Mouse (Mus musculus): Measurements from ENCODE around the gene Gm49711. TPM values are rescaled to one million over a fixed set of nuclear protein-coding genes. Genes with fewer than 3 reads are reported as not detected.
A peak's percentile ranks its signal among the peaks of the same experiment; 100 is the strongest.

Gm49711 gene
- polyA plus RNA-seq, 1 experiment from 2014 or later, result 1.3 TPM

DNA sequence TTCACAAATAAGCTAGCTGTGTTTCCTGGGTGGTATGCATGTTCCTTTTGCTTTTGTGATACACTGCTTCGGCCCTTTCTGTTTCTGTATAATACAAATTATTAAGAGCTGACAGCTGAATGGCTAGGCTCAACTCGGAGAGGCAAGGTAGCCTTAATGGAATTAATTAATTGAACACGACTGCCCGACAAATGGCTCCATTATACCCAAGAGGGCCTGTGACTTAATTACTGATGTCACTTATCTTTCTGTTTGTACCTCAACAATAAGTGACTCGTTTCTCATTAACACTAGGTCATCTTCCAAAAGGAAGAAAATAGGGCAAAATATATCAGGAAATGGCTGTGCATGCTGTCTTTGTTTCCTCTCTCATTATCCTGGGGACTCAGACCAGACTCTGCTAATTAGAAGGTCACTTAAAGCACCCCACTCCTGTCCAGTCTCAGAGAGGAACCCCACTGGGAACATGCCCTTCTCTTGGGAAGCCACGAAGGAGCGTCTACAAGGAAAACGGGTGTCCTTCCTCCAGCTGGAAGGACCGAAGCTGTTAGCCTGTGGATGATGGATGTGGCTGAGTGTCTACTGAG, 84.4 kb downstream of the Gm49711 start:
- Histone ChIP-seq H3K4me1 (ENCODE audit: control insufficient read depth, insufficient read depth, low read length) (peaks cover 20% of the 10 kb centered on the region), H3K9me3 (ENCODE audit: control insufficient read depth, low read length) (no peaks in the 10 kb centered on the region), H3K27ac (replicated peaks; ENCODE audit: low read depth, low read length) (peak overlapping the region; percentile 60), H3K9ac (replicated peaks; ENCODE audit: low read length) (no peak overlapping the region), H3K27me3 (ENCODE audit: control insufficient read depth, insufficient read depth, low read length) (no peaks in the 10 kb centered on the region), H3K4me2 (ENCODE audit: low read length) (no peak overlapping the region), H3K36me3 (ENCODE audit: control insufficient read depth, insufficient read depth, low read length) (no peaks in the 10 kb centered on the region), H3K4me3 (replicated peaks; ENCODE audit: low read depth, low read length) (no peak overlapping the region)
- ATAC-seq (ENCODE audit: low FRiP score, low TSS enrichment) (no peak), DNase-seq (no peak)
- 43% methylated on average over 9 of the region's 9 CpGs for WGBS

DNA sequence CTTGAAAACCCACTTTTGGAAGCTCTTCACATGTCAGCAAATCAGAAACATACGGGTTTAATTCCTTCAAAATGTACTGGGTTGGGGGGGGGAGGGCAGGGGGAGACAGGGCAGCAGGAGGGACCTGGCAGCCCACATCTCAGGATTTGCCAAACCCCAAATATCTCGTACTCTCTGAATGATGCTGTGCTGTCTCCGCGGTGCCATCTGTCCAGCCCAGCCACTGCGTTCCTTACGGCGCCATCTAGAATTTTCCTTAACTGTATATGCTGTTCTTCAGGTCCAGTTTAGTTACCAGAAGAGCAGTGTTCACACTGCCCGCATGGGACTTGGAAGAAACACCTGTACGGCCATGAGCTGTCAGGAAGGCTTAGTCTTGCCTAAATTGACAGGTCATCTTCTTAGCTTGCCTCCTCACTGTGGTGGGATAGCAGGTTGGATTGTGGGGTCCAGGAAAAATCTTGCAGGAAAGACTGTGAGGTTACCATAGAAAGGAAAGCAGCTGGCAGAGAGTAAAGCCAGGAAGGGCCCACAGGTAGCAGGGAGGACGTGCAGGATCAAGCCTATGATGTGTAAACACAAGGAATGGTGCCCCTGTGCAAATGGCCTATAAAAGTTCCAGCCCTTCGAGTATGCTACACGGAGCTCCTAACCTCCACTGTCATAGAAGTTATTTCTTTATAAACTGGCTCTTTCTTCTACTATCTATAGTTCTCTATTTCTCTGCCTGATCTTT, 89.7 kb downstream of the Gm49711 start:
- Histone ChIP-seq H3K27ac (replicated peaks; ENCODE audit: low read depth, low read length) (no peak overlapping the region), H3K36me3 (ENCODE audit: control insufficient read depth, insufficient read depth, low read length) (no peaks in the 10 kb centered on the region), H3K9me3 (ENCODE audit: control insufficient read depth, low read length) (no peaks in the 10 kb centered on the region), H3K4me3 (replicated peaks; ENCODE audit: low read depth, low read length) (no peak overlapping the region), H3K4me2 (ENCODE audit: low read length) (no peak overlapping the region), H3K4me1 (ENCODE audit: control insufficient read depth, insufficient read depth, low read length) (peaks cover 5% of the 10 kb centered on the region; the same call in 1 of the 2 replicates), H3K27me3 (ENCODE audit: control insufficient read depth, insufficient read depth, low read length) (no peaks in the 10 kb centered on the region), H3K9ac (replicated peaks; ENCODE audit: low read length) (no peak overlapping the region)
- DNase-seq (no peak), ATAC-seq (ENCODE audit: low FRiP score, low TSS enrichment) (no peak)
- 88% methylated on average over 12 of the region's 12 CpGs for WGBS

DNA sequence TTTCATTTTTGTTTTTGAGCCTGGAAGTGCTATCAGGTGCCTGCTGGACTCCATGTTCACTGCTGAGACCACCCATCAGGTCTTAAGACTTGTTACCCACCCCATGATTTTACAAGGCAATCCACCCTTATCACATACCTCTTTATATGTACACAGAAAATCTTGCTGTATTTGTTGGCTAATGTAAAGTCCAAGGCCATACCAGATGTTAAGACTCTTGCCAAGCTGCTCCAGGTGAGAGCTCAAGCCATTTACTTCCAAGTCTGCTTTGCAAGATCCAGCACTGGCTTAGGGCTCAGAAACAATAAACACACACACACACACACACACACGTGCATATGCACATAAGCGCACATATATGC, 90.2 kb downstream of the Gm49711 start:
- H3K27me3 ChIP-seq (ENCODE audit: control insufficient read depth, insufficient read depth, low read length), result no peaks in the 10 kb centered on the region
- DNase-seq, result no peak
- H3K4me1 ChIP-seq (ENCODE audit: control insufficient read depth, insufficient read depth, low read length), result 0 out of 2 replicates have a peak, but pooled peaks cover 3% of the 10 kb centered on the region
- no peak overlapping the region for H3K4me2 ChIP-seq (ENCODE audit: low read length)
- H3K9me3 ChIP-seq (ENCODE audit: control insufficient read depth, low read length), result no peaks in the 10 kb centered on the region
- H3K4me3 ChIP-seq (replicated peaks; ENCODE audit: low read depth, low read length), result no peak overlapping the region
- ATAC-seq (ENCODE audit: low FRiP score, low TSS enrichment), result no peak
- 91% methylated on average over 2 of the region's 2 CpGs for WGBS
- H3K9ac ChIP-seq (replicated peaks; ENCODE audit: low read length), result no peak overlapping the region
- no peak overlapping the region for H3K27ac ChIP-seq (replicated peaks; ENCODE audit: low read depth, low read length)
- no peaks in the 10 kb centered on the region for H3K36me3 ChIP-seq (ENCODE audit: control insufficient read depth, insufficient read depth, low read length)

DNA sequence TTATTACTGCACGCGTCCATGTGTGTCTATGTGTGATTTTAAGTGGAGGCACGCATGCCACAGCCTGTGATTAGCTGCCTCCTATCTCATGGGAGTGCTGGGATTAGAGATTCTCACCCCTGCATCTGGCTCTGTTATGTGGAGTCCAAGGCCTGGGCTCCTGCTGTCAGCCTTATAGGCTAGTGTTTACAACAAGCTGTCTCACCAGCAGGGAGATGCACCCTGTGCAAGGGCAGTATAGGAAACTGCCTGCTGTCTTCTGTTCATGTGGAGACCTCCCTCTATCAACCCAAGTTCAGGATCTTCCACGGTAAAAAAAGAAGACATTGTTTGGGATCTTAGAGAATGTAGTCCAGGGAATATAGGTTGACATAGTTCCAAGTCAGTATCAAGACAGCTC, 92.9 kb downstream of the Gm49711 start:
- DNase-seq, result no peak

DNA sequence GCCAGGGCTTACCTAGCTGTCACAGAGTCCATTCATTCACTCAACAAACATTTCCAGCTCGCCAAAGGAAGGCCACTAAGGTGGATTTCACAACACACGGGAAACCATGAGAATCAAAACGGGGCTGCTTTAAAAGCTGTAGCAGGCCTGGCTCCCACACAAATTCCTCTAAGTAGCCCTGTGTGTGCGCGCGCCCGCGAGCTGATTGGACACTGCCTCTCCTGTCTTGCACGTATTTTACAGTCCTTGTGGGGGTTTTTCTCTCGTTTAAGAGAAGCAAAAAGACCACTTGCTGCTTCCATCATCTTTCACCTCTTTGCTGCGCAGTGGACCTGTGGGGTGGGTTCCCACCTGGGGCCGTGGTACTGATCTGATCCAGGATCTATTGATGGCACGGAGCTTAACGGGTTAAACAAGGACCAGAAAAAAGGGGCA, 99.9 kb downstream of the Gm49711 start:
- Histone ChIP-seq H3K4me3 (replicated peaks; ENCODE audit: low read depth, low read length) (peak overlapping the region; percentile 48), H3K4me2 (ENCODE audit: low read length) (peak overlapping the region; percentile 94), H3K9me3 (ENCODE audit: control insufficient read depth, low read length) (no peaks in the 10 kb centered on the region), H3K9ac (replicated peaks; ENCODE audit: low read length) (peak overlapping the region; percentile 64), H3K4me1 (ENCODE audit: control insufficient read depth, insufficient read depth, low read length) (peaks cover 11% of the 10 kb centered on the region; the same call in 1 of the 2 replicates), H3K27ac (replicated peaks; ENCODE audit: low read depth, low read length) (peak overlapping the region; percentile 78), H3K36me3 (ENCODE audit: control insufficient read depth, insufficient read depth, low read length) (no peaks in the 10 kb centered on the region), H3K27me3 (ENCODE audit: control insufficient read depth, insufficient read depth, low read length) (no peaks in the 10 kb centered on the region)
- peak; percentile 82 for DNase-seq
- 1% methylated on average over 14 of the region's 14 CpGs for WGBS
- peak; percentile 67; the same call in 1 of the 2 replicates for ATAC-seq (ENCODE audit: low FRiP score, low TSS enrichment)

More for the DNA sequence above, 92.9 kb downstream of the Gm49711 start:
- Histone ChIP-seq H3K4me2 (ENCODE audit: low read length) (no peak overlapping the region), H3K27ac (replicated peaks; ENCODE audit: low read depth, low read length) (no peak overlapping the region), H3K4me3 (replicated peaks; ENCODE audit: low read depth, low read length) (no peak overlapping the region), H3K9me3 (ENCODE audit: control insufficient read depth, low read length) (no peaks in the 10 kb centered on the region), H3K4me1 (ENCODE audit: control insufficient read depth, insufficient read depth, low read length) (0 out of 2 replicates have a peak, but pooled peaks cover 3% of the 10 kb centered on the region), H3K36me3 (ENCODE audit: control insufficient read depth, insufficient read depth, low read length) (no peaks in the 10 kb centered on the region), H3K9ac (replicated peaks; ENCODE audit: low read length) (no peak overlapping the region), H3K27me3 (ENCODE audit: control insufficient read depth, insufficient read depth, low read length) (no peaks in the 10 kb centered on the region)
- WGBS, result 56% methylated on average over 4 of the region's 4 CpGs
- no peak for ATAC-seq (ENCODE audit: low FRiP score, low TSS enrichment)

DNA sequence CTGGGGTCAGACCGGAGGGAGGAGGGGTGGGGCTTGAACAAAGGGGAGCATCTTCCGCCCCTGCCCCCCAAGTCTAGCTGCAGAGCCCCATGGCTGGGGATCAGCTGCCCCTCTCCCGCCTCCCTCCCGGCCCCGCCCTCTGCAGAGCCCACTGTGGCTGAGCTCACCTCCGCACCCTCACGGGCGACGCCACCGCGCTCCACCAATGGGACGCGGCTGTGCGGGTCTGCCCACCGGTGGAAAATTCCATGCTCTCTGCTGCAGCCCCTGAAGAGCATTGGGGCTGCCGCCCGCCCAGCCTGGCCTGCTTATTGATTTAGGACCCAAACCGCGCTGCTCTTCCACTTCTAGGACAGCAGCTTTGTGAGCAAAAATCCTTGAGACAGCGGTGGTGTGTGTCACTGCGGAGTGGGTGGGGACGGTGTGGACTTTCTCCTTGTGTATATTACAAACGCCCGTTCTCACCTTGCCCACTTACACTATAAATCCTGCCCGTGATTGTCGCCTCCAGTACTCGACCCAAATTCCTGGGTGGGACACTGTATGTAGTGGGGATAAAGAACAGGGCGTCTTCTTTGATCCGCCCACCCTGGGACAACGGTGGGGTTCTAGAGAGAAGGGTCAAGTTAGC, 100.5 kb downstream of the Gm49711 start:
- H3K4me3 ChIP-seq (replicated peaks; ENCODE audit: low read depth, low read length), result peak overlapping the region; percentile 48
- no peaks in the 10 kb centered on the region for H3K9me3 ChIP-seq (ENCODE audit: control insufficient read depth, low read length)
- DNase-seq (peak; percentile 89), ATAC-seq (ENCODE audit: low FRiP score, low TSS enrichment) (peak; percentile 94)
- no peaks in the 10 kb centered on the region for H3K27me3 ChIP-seq (ENCODE audit: control insufficient read depth, insufficient read depth, low read length)
- H3K36me3 ChIP-seq (ENCODE audit: control insufficient read depth, insufficient read depth, low read length), result no peaks in the 10 kb centered on the region
- peaks cover 11% of the 10 kb centered on the region; the same call in 1 of the 2 replicates for H3K4me1 ChIP-seq (ENCODE audit: control insufficient read depth, insufficient read depth, low read length)
- 2% methylated on average over 30 of the region's 30 CpGs for WGBS
- peak overlapping the region; percentile 78 for H3K27ac ChIP-seq (replicated peaks; ENCODE audit: low read depth, low read length)
- peak overlapping the region; percentile 64 for H3K9ac ChIP-seq (replicated peaks; ENCODE audit: low read length)
- H3K4me2 ChIP-seq (ENCODE audit: low read length), result peak overlapping the region; percentile 94

DNA sequence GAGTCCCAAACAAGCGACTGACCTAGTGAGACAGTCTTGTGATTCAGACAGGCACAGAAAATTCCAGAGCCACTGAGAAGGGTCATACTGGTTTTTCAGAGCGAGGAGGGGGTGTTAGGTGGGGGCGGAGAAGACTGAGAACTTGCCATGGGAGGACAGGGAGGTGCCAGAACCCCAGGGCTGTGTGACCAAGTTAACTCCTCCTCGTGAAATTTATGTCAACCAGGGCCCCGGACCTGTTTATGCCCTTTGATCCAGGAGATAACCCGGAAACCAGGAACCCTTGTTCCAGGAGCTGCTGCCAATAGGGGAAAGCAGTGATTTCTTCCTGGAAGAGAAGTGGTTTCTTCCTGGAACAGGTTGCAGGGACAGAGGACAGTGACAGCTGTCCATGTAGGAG, 101.0 kb downstream of the Gm49711 start:
- WGBS, result 56% methylated on average over 6 of the region's 6 CpGs
- Histone ChIP-seq H3K27ac (replicated peaks; ENCODE audit: low read depth, low read length) (peak overlapping the region; percentile 78), H3K4me1 (ENCODE audit: control insufficient read depth, insufficient read depth, low read length) (peaks cover 11% of the 10 kb centered on the region; the same call in 1 of the 2 replicates)

DNA sequence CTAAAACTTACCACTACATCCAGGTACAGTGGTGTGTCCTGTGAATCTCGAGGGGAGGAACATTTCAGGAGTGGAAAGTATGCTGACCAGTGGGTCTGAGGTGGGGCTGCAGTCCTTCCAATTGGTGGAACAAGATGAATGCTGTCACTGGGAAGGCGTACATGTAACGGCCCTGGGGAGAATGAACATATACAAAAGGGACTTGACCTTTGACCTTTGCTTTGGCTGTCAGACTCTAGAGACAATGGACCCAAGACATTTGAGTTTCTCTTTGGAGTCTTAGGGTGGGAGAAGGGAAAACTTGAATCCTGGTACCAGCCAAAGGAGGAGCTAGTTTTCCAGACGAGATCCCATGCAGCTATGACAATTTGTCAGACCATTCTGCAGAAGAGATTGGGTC, 104.2 kb downstream of the Gm49711 start:
- WGBS, result 20% methylated on average over 4 of the region's 4 CpGs
- no peaks in the 10 kb centered on the region for H3K9me3 ChIP-seq (ENCODE audit: control insufficient read depth, low read length)
- ATAC-seq (ENCODE audit: low FRiP score, low TSS enrichment), result no peak
- H3K36me3 ChIP-seq (ENCODE audit: control insufficient read depth, insufficient read depth, low read length), result no peaks in the 10 kb centered on the region
- no peak overlapping the region for H3K4me3 ChIP-seq (replicated peaks; ENCODE audit: low read depth, low read length)
- H3K9ac ChIP-seq (replicated peaks; ENCODE audit: low read length), result no peak overlapping the region
- H3K27ac ChIP-seq (replicated peaks; ENCODE audit: low read depth, low read length), result no peak overlapping the region
- no peak for DNase-seq
- H3K4me2 ChIP-seq (ENCODE audit: low read length), result no peak overlapping the region
- peaks cover 11% of the 10 kb centered on the region; the same call in 1 of the 2 replicates for H3K4me1 ChIP-seq (ENCODE audit: control insufficient read depth, insufficient read depth, low read length)
- no peaks in the 10 kb centered on the region for H3K27me3 ChIP-seq (ENCODE audit: control insufficient read depth, insufficient read depth, low read length)

More for the DNA sequence above, 101.0 kb downstream of the Gm49711 start:
- H3K4me3 ChIP-seq (replicated peaks; ENCODE audit: low read depth, low read length), result peak overlapping the region; percentile 48
- H3K27me3 ChIP-seq (ENCODE audit: control insufficient read depth, insufficient read depth, low read length), result no peaks in the 10 kb centered on the region
- ATAC-seq (ENCODE audit: low FRiP score, low TSS enrichment) (no peak), DNase-seq (no peak)
- H3K9me3 ChIP-seq (ENCODE audit: control insufficient read depth, low read length), result no peaks in the 10 kb centered on the region
- H3K36me3 ChIP-seq (ENCODE audit: control insufficient read depth, insufficient read depth, low read length), result no peaks in the 10 kb centered on the region
- H3K4me2 ChIP-seq (ENCODE audit: low read length), result peak overlapping the region; percentile 94
- H3K9ac ChIP-seq (replicated peaks; ENCODE audit: low read length), result peak overlapping the region; percentile 64

Data from midbrain, embryonic 14.5 days (tissue).